Mouse (Mus musculus): ENCODE results near the gene Prkcb. TPM values are rescaled to one million over a fixed set of nuclear protein-coding genes. Genes with fewer than 3 reads are reported as not detected.

The Prkcb gene
- total RNA-seq, 2 experiments from 2014 or later, result 3.6 to 11.4 TPM

DNA sequence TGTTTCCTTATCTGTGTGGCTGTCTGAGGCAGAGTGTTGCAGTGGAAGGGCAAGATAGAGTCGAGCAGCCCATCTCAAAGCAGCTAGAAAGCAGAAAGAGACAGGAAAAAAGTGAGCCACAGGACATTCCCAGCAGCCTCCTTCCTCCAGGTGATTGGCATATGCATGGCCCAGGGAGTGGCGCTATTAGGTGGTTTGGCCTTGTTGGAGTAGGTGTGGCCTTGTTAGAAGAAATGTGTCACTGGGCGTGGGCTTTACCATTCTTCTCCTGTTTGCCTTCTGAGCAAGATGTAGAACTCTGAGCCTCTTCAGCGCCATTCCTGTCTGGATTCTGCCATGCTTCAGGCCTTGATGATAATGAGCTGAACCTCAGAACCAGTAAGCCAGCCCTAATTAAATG lies 325.3 kb downstream of the Prkcb start:
- ATAC-seq (replicated peaks; ENCODE audit: low FRiP score, low TSS enrichment, poor library complexity, severe bottlenecking), result no peak

GRCm38 (mm10) chr7:122622125-122622774 lies 333.7 kb downstream of the Prkcb start:
- ATAC-seq (replicated peaks; ENCODE audit: low FRiP score, low TSS enrichment, poor library complexity, severe bottlenecking), result no peak

GRCm38 (mm10) chr7:122623753-122624152 lies 335.2 kb downstream of the Prkcb start:
- ATAC-seq (replicated peaks; ENCODE audit: low FRiP score, low TSS enrichment, poor library complexity, severe bottlenecking), result no peak

DNA sequence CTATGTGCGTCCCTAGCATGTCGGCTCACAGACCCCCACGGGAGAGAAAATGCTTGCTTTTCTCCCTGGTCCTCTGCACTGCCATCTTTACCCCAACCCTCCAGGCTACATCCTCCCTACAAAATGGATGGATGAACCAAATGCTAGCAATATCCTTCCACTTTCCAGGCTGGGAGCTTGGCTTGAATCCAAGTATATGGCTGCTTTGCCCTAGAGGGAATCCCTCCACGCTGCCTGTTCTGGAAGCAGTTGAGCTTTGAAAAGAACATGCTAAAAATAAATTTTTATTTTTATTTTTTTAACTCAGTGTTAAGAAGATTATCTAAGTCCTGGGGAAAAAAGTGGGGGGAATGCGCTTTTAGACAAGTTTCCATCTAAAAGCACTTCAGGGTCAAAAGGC lies 339.5 kb downstream of the Prkcb start:
- no peak for ATAC-seq (replicated peaks; ENCODE audit: low FRiP score, low TSS enrichment, poor library complexity, severe bottlenecking)

GRCm38 (mm10) chr7:122630386-122630785 lies 341.8 kb downstream of the Prkcb start:
- no peak for ATAC-seq (replicated peaks; ENCODE audit: low FRiP score, low TSS enrichment, poor library complexity, severe bottlenecking)

DNA sequence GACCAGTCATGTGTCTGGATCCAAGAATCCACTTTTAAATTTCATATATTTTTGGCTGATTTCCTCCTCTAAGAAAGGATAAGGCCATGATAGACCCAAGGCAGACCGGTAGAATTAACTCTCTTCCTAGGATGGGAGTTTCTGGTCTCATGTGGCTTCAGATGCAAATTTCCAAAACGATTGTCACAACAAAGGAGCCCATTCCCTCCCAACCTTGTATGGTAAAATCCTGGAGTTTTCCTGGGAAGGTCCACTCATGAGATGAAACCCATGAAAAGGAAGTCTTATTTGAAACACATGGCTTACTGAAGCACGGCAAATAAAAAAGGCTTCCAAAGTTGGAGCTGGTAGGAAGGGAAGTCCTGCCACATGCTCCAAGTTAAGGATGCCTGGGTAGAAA lies 342.6 kb downstream of the Prkcb start:
- ATAC-seq (replicated peaks; ENCODE audit: low FRiP score, low TSS enrichment, poor library complexity, severe bottlenecking), result no peak

DNA sequence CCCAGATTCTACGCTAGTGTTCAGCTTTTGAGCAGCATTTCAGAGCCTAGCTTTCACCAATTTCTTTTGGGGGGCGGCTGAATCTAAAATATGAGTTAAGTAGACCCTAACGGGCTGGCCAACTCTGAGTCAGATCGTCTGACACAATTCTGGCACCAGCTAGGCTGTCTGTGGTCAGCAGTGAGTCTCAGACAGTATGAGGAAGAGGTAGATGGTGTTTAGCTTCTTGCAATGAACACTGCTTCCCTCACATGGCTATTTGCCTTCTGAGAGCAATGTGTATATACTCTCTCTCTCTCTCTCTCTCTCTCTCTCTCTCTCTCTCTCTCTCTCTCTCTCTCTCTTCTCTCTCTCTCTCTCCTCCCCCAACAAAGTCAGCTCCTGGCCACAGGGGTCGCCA lies 344.4 kb downstream of the Prkcb start:
- no peak for ATAC-seq (replicated peaks; ENCODE audit: low FRiP score, low TSS enrichment, poor library complexity, severe bottlenecking)

DNA sequence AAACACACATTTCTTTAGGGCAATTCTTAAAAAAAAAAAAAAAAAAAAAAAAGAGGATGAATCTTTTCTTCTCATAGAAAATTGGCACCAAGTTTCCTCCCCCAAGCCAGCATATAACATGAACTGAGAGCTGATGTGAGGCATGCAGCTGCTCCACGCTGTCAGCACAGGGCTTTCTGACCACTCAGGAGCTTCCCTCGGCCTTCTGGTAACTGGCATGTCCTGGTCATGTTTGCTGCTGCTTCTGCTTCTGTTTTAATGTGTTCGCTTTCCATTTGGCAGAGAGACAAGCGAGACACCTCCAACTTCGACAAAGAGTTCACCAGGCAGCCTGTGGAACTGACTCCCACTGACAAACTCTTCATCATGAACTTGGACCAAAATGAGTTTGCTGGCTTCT lies 344.9 kb downstream of the Prkcb start:
- no peak for ATAC-seq (replicated peaks; ENCODE audit: low FRiP score, low TSS enrichment, poor library complexity, severe bottlenecking)

- ATAC-seq (replicated peaks; ENCODE audit: low FRiP score, low TSS enrichment, poor library complexity, severe bottlenecking), result no peak
Observed at GRCm38 (mm10) chr7:122643676-122644075, 355.1 kb downstream of the Prkcb start.

- no peak for ATAC-seq (replicated peaks; ENCODE audit: low FRiP score, low TSS enrichment, poor library complexity, severe bottlenecking)
Observed at GRCm38 (mm10) chr7:122649306-122649705, 360.8 kb downstream of the Prkcb start.

- ATAC-seq (replicated peaks; ENCODE audit: low FRiP score, low TSS enrichment, poor library complexity, severe bottlenecking), result no peak
Observed at GRCm38 (mm10) chr7:122652523-122652922, 364.0 kb downstream of the Prkcb start.

DNA sequence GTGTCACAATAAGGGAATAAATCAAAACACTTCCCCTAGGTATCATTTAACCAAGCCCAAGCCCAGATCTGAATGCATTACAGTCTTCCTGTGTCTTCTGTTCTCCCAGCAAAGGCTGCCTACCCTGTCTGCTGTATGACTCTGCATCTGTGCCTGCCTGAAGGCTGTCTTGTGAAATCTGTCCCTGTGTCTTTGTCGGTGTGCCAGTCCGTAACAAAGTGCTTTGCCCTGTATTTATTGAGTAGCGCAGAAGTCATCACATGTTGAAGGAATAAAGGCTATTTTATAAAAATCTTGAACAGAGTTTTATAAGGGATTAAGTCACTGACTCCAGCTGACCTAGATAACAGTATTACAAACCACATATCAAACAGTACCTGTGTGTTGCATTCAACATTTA lies 368.1 kb downstream of the Prkcb start:
- ATAC-seq (replicated peaks; ENCODE audit: low FRiP score, low TSS enrichment, poor library complexity, severe bottlenecking), result no peak

GRCm38 (mm10) chr7:122657423-122658126 lies 369.0 kb downstream of the Prkcb start:
- no peak for ATAC-seq (replicated peaks; ENCODE audit: low FRiP score, low TSS enrichment, poor library complexity, severe bottlenecking)

GRCm38 (mm10) chr7:122665311-122666049 lies 376.9 kb downstream of the Prkcb start:
- no peak for ATAC-seq (replicated peaks; ENCODE audit: low FRiP score, low TSS enrichment, poor library complexity, severe bottlenecking)

DNA sequence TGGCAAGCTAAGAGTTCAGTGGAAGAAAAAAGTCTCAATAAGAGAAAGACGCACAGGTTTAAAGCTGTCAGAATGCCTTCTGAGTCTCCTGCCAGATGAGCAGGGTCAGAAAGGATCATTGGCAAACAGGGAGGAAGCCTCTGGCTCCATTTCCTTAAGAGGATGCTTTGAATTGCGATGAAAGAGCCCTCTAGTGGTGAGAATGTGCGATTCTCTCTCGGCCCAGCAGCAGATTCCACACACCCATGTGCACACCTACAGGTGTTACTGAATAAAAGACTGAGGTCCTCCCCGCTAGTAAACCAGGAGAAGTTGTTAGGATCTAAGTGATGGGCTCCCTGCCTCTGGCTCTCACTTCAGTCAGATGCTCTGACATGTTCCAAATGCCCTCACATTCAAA lies 379.4 kb downstream of the Prkcb start:
- ATAC-seq (replicated peaks; ENCODE audit: low FRiP score, low TSS enrichment, poor library complexity, severe bottlenecking), result no peak

DNA sequence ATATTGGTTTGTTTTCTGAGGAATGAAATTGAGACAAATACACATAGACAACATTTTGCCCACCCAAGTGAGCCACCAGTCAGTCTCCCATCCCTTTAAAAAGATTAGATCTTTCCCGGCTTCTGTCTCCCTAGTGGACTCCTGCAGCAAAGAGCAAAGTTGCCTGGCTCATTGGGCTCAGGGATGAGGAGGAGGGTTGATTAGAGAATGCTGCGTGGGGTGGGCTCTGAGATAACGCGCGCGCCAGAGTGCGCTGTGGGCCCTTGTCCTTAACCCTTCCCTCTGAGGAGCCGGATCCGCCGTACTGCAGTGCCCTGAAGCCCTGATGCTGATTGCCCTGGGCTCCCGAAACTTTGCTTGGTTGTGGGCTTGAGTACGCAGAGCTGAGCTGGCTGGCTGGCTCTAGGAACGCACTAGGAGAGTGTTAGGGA lies 381.9 kb downstream of the Prkcb start, which contains the start of gene Cacng3:
Gene Cacng3 (plus strand): TSS at position 51 of the 431 bp plus-strand sequence.
- ATAC-seq (replicated peaks; ENCODE audit: low FRiP score, low TSS enrichment, poor library complexity, severe bottlenecking), result no peak

- peak; percentile 98 for ATAC-seq (replicated peaks; ENCODE audit: low FRiP score, low TSS enrichment, poor library complexity, severe bottlenecking)
Observed at GRCm38 (mm10) chr7:122670873-122671641, 382.5 kb downstream of the Prkcb start.

GRCm38 (mm10) chr7:122672981-122673380 lies 384.4 kb downstream of the Prkcb start:
- ATAC-seq (replicated peaks; ENCODE audit: low FRiP score, low TSS enrichment, poor library complexity, severe bottlenecking), result no peak

- ATAC-seq (replicated peaks; ENCODE audit: low FRiP score, low TSS enrichment, poor library complexity, severe bottlenecking), result no peak
Observed at GRCm38 (mm10) chr7:122675207-122675606, 386.7 kb downstream of the Prkcb start.
